Mouse (Mus musculus) liver, adult 2 months (tissue): ENCODE measurements around the gene Ddx18.

Source experiments
- CTCF ChIP-seq: fragments of 200-500 bp; IDR thresholded peaks from 2 replicates; pipeline ENCODE4 v1.5.1; 2011; ENCODE audit warnings: low read depth, low read length, control low read depth
- POLR2A ChIP-seq: fragments of 200-500 bp; IDR thresholded peaks from 2 replicates; pipeline ENCODE4 v1.6.1; 2011; ENCODE audit warnings: low read length, control low read depth; ENCODE audit not compliant: insufficient read depth; ENCODE audit errors: extremely low read depth

DNA sequence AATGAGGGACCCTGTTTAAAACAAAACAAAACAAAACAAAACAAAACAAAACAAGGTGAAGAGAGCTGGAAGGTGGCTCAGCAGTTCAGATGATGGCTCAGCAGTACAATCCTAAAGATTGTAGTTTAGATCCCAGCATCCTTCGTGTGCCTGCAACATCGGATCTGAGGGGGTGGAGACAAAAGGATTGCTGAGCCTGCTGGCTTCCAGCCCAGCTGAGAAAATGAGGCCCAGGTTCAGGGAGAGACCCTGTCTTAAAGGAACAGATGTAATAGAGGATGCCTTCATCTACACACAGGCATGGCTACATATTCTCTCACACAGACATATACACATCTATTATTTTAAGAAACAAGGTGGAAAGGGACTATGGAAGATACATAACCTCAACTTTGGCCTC, 56.6 kb downstream of the Ddx18 start:
- TF ChIP-seq CTCF, result no peak
- TF ChIP-seq POLR2A, result no peak
